Mouse (Mus musculus): ENCODE data around the gene Map3k12. TPM values are rescaled to one million over a fixed set of nuclear protein-coding genes. Genes with fewer than 3 reads are reported as not detected.

The Map3k12 gene
- total RNA-seq (2017): 0.32 to 1.2 TPM (median 0.97 TPM) in 3 replicates

- no peak for ATAC-seq (replicated peaks; ENCODE audit: insufficient number of reproducible peaks, low FRiP score, low TSS enrichment, poor library complexity, severe bottlenecking)
These were observed at the start of gene Map3k12 for GRCm38 (mm10) chr15:102516728-102517404. Map3k12 (minus strand) TSS chr15:102517064.

GRCm38 (mm10) chr15:102563681-102564080, 46.8 kb upstream of the Map3k12 start:
- ATAC-seq (replicated peaks; ENCODE audit: insufficient number of reproducible peaks, low FRiP score, low TSS enrichment, poor library complexity, severe bottlenecking): no peak

- no peak for ATAC-seq (replicated peaks; ENCODE audit: insufficient number of reproducible peaks, low FRiP score, low TSS enrichment, poor library complexity, severe bottlenecking)
These were observed 46.2 kb upstream of the Map3k12 start for GRCm38 (mm10) chr15:102563061-102563460.

- no peak for ATAC-seq (replicated peaks; ENCODE audit: insufficient number of reproducible peaks, low FRiP score, low TSS enrichment, poor library complexity, severe bottlenecking)
These were observed 45.6 kb upstream of the Map3k12 start for GRCm38 (mm10) chr15:102562491-102562890.

GRCm38 (mm10) chr15:102557580-102557979, 40.7 kb upstream of the Map3k12 start:
- no peak for ATAC-seq (replicated peaks; ENCODE audit: insufficient number of reproducible peaks, low FRiP score, low TSS enrichment, poor library complexity, severe bottlenecking)

- no peak for ATAC-seq (replicated peaks; ENCODE audit: insufficient number of reproducible peaks, low FRiP score, low TSS enrichment, poor library complexity, severe bottlenecking)
These were observed 38.7 kb upstream of the Map3k12 start for GRCm38 (mm10) chr15:102555581-102555980.

- ATAC-seq (replicated peaks; ENCODE audit: insufficient number of reproducible peaks, low FRiP score, low TSS enrichment, poor library complexity, severe bottlenecking): no peak
These were observed 35.7 kb upstream of the Map3k12 start for GRCm38 (mm10) chr15:102552599-102552998.

GRCm38 (mm10) chr15:102547478-102547877, 30.6 kb upstream of the Map3k12 start:
- ATAC-seq (replicated peaks; ENCODE audit: insufficient number of reproducible peaks, low FRiP score, low TSS enrichment, poor library complexity, severe bottlenecking): no peak

GRCm38 (mm10) chr15:102546677-102547427, 30.0 kb upstream of the Map3k12 start:
- ATAC-seq (replicated peaks; ENCODE audit: insufficient number of reproducible peaks, low FRiP score, low TSS enrichment, poor library complexity, severe bottlenecking): no peak

- ATAC-seq (replicated peaks; ENCODE audit: insufficient number of reproducible peaks, low FRiP score, low TSS enrichment, poor library complexity, severe bottlenecking): no peak
These were observed 29.4 kb upstream of the Map3k12 start for GRCm38 (mm10) chr15:102546246-102546645.

GRCm38 (mm10) chr15:102544801-102545200, 27.9 kb upstream of the Map3k12 start:
- no peak for ATAC-seq (replicated peaks; ENCODE audit: insufficient number of reproducible peaks, low FRiP score, low TSS enrichment, poor library complexity, severe bottlenecking)

GRCm38 (mm10) chr15:102533926-102534325, 17.1 kb upstream of the Map3k12 start:
- ATAC-seq (replicated peaks; ENCODE audit: insufficient number of reproducible peaks, low FRiP score, low TSS enrichment, poor library complexity, severe bottlenecking): peak; percentile 31; the same call in 1 of the 2 replicates

- no peak for ATAC-seq (replicated peaks; ENCODE audit: insufficient number of reproducible peaks, low FRiP score, low TSS enrichment, poor library complexity, severe bottlenecking)
These were observed 15.4 kb upstream of the Map3k12 start for GRCm38 (mm10) chr15:102532106-102532900.

GRCm38 (mm10) chr15:102531586-102531985, 14.7 kb upstream of the Map3k12 start:
- no peak for ATAC-seq (replicated peaks; ENCODE audit: insufficient number of reproducible peaks, low FRiP score, low TSS enrichment, poor library complexity, severe bottlenecking)

- ATAC-seq (replicated peaks; ENCODE audit: insufficient number of reproducible peaks, low FRiP score, low TSS enrichment, poor library complexity, severe bottlenecking): no peak
These were observed 13.7 kb upstream of the Map3k12 start for GRCm38 (mm10) chr15:102530566-102530965.

- ATAC-seq (replicated peaks; ENCODE audit: insufficient number of reproducible peaks, low FRiP score, low TSS enrichment, poor library complexity, severe bottlenecking): no peak
These were observed 11.5 kb upstream of the Map3k12 start for GRCm38 (mm10) chr15:102528396-102528795.

- no peak for ATAC-seq (replicated peaks; ENCODE audit: insufficient number of reproducible peaks, low FRiP score, low TSS enrichment, poor library complexity, severe bottlenecking)
These were observed 11.1 kb upstream of the Map3k12 start for GRCm38 (mm10) chr15:102527936-102528335.

- ATAC-seq (replicated peaks; ENCODE audit: insufficient number of reproducible peaks, low FRiP score, low TSS enrichment, poor library complexity, severe bottlenecking): no peak
These were observed 9.5 kb upstream of the Map3k12 start for GRCm38 (mm10) chr15:102526111-102527002.

Data from monocyte, adult 5-6 weeks (primary cell).